Mouse (Mus musculus) neural tube, embryonic 10.5 days (tissue): ENCODE measurements at regions not wholly inside any gene's neighbourhood (a gene's known extent, or its start where the extent isn't known, plus 50 kb on each side); places are given as distances from the start of the nearest gene placed in this dataset.

Experiments used
- DNase-seq: peaks from one replicate; pipeline ENCODE4 v3.0.0-alpha.2; 2017; ENCODE audit warnings: low spot score; ENCODE audit errors: extremely low spot score

DNA sequence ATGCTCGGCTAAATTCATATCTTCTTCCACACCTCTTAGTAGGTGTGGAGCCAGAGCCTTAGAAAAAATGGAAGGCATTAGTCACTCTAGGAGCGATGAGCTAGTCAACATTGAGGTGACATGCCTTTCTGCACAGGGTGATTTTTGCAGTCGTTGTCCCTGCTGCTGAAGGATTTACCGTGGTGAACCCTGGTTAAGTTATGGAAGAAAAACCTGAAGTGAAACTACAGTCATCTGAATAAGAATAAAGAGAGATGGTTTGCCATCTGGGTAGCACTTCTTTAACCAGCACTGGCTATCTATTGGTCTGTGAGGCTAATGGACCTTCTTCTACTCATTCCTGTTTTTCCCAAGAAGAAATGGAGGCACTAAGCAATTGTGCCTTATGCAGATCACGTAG lies 198.1 kb upstream of the Tle4 start:
- no peak for DNase-seq

DNA sequence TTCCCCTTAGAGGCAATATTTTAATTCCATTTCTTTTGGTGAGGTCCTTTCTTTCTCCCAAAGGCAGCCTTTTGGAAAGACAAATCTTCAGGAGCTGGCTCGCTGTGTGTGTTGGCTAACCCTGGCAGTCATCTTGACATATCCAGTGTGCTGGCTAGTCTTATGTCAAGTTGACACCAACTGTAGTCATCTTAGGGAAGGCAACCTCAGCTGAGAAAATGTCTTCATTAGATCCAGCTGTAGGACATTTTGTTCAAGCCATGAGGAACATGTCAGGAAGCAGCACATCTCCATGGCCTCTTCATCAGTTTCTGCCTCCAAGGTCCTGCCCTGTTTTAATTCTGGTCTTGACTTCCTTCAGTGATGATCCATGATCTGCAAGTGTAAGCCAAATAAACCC lies 192.1 kb upstream of the Tle4 start:
- DNase-seq, result no peak

- DNase-seq, result no peak
These were observed 190.8 kb upstream of the Tle4 start for GRCm38 (mm10) chr19:14788630-14789029.

- no peak for DNase-seq
These were observed 189.0 kb upstream of the Tle4 start for GRCm38 (mm10) chr19:14786868-14787267.

DNA sequence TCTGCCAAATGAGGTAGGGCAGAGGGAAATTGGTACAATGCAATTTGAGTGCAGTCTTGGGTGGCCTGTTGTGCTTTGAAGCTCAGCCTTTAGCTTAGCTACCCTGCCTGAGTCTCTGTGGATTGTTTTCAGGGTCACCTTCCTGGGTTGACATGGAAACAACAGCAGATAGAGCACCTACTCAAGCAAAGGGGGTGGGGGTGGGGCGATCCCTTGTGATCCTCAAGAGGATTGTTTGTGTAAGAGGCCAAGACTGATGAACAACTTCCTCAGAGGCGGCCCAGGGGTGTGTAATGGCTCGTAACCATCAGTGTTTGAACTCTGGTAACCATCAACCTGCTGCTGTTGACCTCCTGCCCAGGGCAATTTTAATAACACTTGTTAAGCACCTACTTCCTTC lies 187.8 kb upstream of the Tle4 start:
- no peak for DNase-seq

DNA sequence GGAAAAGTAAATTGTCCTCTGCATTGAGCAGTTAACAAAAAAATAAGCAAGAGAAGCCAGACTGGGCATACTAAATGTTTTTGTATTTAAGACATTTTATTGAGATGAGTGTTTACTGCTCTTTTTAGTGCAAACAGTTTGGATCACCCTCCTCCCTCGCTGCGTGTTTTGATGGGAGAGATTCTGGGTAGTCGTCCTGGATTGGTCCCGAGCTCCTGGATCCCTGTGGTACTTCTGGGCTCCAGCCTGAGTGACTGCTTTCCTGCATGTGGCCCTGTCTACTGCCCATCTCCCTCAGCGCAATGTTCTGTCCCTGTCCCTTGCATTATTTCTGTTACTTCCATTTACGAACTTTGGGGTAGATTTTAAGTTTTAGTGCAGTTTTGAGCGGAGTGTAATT lies 179.9 kb upstream of the Tle4 start:
- DNase-seq, result no peak

DNA sequence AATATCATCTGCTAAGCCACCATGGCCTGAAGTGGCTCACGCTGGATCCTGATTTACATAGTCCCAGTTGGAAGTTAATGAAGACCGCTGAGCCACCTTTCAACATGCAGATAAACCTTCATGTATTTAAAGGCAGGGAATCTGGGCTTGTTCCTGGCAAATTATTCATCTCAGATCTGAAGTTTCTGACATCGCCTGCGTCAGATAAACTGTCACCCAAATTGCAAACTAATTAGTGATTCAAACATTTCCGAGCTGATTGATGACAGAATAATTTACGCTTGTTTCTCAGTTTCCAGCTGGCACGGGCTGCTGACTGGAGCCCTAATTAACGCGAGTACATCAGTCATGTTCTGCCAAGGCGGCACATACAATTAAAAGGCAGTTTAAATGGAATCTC lies 179.3 kb upstream of the Tle4 start:
- DNase-seq, result peak; percentile 15

DNA sequence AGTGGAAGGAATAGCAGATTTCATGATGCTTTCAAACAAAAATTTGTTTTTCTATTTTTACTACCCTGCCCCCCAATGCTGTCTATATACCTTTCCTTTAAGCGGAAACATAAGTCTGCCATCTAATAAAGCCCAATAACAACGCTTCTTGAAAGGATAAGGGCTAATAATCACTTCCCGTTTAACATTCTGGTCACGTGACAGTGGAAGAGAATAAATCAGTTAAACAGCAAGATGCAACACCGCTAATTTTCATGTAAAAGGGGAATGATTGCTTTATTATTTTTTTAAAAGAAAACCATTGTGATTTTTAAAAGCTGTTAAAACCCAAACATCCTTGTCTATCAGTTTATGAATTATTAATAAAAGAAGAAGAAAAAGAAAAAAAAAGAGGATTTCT lies 178.9 kb upstream of the Tle4 start:
- DNase-seq, result no peak

- no peak for DNase-seq
These were observed 174.9 kb upstream of the Tle4 start for GRCm38 (mm10) chr19:14772794-14773193.

DNA sequence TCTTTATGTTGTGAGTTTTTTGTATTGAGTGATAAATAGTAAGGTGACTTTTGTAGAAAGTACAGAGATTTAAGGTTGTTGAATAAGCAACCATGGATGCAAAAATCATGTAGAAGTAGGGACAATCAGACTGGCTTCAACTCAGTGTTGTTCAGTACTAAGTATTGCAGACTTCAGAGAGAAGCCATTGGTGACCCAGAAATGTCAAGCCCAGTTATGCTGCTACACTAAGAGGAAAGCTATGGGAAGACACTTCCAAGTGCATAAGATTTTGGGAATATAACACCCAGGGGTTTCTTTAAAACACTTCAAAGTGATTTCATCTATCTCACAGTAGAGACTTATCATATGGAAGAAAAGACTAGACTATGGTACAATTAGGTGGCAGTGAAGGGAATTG lies 154.8 kb upstream of the Tle4 start:
- DNase-seq, result no peak

GRCm38 (mm10) chr19:14742361-14742760 lies 144.5 kb upstream of the Tle4 start:
- no peak for DNase-seq

GRCm38 (mm10) chr19:14740936-14741335 lies 143.1 kb upstream of the Tle4 start:
- no peak for DNase-seq

GRCm38 (mm10) chr19:14740139-14740538 lies 142.3 kb upstream of the Tle4 start:
- DNase-seq, result no peak

DNA sequence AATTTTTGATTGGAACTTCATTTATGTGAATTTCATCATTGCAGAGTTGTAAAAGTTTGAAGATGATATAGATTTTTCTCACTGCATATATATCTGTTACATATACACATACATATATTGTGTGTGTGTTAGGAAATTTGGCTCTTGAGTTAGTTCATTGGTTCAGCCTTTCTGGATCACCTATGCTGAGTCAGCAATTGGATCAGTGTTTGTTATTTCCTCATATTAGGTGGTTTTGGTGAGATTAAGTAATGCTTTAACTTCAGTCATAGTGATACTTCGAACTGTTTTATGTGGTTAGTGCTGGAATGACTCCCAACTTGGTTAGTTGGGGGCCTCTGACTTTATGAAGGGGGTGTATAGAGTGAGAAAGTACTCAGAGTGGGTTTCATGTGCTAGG lies 138.7 kb upstream of the Tle4 start:
- no peak for DNase-seq

GRCm38 (mm10) chr19:14725329-14725728 lies 127.5 kb upstream of the Tle4 start:
- no peak for DNase-seq

DNA sequence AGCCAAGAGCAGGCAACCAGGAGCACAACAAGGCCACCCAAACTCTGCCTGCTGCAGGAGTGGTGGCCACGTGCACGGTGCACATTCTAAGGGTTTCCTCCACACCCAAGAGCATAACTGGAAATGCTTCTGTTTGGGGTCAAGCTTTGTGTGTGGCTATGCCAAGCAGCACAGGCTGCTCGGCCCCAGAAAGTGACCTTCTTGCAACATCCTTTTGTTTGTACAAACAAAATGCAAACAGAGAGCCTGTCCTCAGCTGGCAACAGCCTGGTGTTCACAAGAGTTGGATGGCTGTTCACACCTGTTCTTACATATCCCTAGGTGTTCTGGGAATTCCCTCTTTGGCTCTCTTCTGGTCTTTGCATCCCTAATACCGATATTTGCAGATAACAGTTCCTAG lies 126.8 kb upstream of the Tle4 start:
- DNase-seq, result no peak

- no peak for DNase-seq
These were observed 107.9 kb upstream of the Tle4 start for GRCm38 (mm10) chr19:14705791-14706190.

GRCm38 (mm10) chr19:14701116-14701515 lies 103.3 kb upstream of the Tle4 start:
- DNase-seq, result no peak

DNA sequence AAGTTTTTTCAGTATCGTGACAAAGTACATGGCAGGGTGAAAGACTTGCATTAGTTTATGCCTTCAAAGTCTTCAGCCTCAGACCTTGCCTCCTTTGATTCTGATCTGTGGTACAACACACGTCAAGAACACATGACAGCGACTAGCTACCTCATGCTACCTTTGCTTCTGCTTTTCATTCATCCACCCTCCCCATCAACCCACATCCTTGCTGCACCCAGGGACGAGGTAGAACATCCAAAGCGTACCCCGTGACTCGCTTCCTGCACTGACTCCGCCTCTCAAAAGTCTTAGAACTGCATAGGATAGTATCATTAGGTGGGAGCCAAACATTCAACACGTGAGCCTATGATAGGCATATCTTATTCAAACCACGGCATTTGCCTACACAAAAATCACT lies 97.5 kb upstream of the Tle4 start:
- DNase-seq, result no peak

DNA sequence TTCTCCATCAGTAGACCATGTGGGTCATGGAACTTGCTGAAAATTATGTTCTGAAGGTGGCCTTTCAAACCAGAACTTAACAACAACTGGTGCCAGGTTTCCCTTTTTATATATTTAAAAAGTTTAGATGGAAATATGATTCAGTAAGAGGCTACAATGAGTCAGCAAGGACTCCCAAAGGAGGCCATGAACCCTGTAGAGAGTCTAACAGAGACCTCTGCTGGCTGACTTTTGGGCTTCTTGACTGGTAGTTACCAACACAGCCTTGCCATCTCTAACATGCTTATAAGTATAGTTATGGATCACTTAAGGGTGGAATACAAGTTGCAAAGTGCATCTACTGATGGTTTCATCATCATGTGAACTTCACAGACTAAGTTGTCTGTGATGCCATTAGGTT lies 94.3 kb upstream of the Tle4 start:
- DNase-seq, result no peak

- no peak for DNase-seq
These were observed 87.8 kb upstream of the Tle4 start for GRCm38 (mm10) chr19:14685628-14686027.

GRCm38 (mm10) chr19:14684669-14685068 lies 86.8 kb upstream of the Tle4 start:
- no peak for DNase-seq

DNA sequence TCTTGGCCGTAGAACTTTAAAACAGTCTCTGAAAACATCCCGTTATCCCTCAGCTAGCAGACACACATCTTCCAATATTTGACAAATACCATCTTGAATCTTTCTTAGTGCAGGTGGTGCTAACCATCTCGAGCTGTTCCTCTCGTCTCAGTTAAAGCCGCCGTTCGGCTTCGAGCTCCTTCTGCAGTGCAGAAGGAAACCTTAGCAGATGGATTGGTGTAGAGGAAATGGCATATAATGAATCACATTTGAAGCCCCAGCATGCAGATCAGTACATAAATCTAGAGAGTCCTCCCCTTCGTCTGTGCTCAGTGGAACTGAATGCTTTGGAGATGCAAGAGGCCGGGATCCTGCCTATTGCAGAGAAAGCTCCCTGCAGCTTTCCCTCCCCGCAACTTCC lies 83.5 kb upstream of the Tle4 start:
- no peak for DNase-seq

- no peak for DNase-seq
These were observed 81.9 kb upstream of the Tle4 start for GRCm38 (mm10) chr19:14679776-14680175.

- no peak for DNase-seq
These were observed 80.7 kb upstream of the Tle4 start for GRCm38 (mm10) chr19:14678584-14678983.
